Mouse (Mus musculus) G1E (cell line): ENCODE measurements around the gene Myh3. TPM values are rescaled to one million over a fixed set of nuclear protein-coding genes. Genes with fewer than 3 reads are reported as not detected.

Experiments used
- ATAC-seq: 2 replicates; pipeline ENCODE4 v1.8.0; 2016; ENCODE audit warnings: mild to moderate bottlenecking; ENCODE audit not compliant: insufficient number of reproducible peaks, poor library complexity, low FRiP score, severe bottlenecking; ENCODE audit errors: extremely low read depth
- DNase-seq: peaks from one replicate; pipeline ENCODE4 v3.0.0; 2012; ENCODE audit warnings: low spot score
- H3K27me3 ChIP-seq: 2 replicates; pipeline ENCODE4 v1.6.1; 2012; ENCODE audit warnings: mild to moderate bottlenecking, low read length, inconsistent platforms; ENCODE audit not compliant: insufficient read depth
- H3K36me3 ChIP-seq: replicated peaks from 2 replicates; pipeline ENCODE3; 2012; ENCODE audit warnings: mild to moderate bottlenecking, inconsistent platforms
- H3K4me1 ChIP-seq: 2 replicates; pipeline ENCODE4 v1.6.1; 2012; ENCODE audit warnings: low read depth, low read length, inconsistent platforms, mixed read lengths; ENCODE audit not compliant: insufficient read depth
- H3K4me3 ChIP-seq: 2 replicates; pipeline ENCODE4 v1.5.1; 2012; ENCODE audit warnings: low read depth, mild to moderate bottlenecking, inconsistent platforms, low read length, moderate library complexity, mixed read lengths
- H3K9me3 ChIP-seq: replicated peaks from 2 replicates; pipeline ENCODE4 v1.6.1; 2012; ENCODE audit warnings: inconsistent platforms
- CTCF ChIP-seq: IDR thresholded peaks from 2 replicates; pipeline ENCODE4 v1.5.1; 2012; ENCODE audit warnings: low read depth, low read length, inconsistent platforms, mixed read lengths
- GATA1 ChIP-seq: IDR thresholded peaks from 2 replicates; pipeline ENCODE4 v1.6.1; 2012; ENCODE audit warnings: borderline replicate concordance, low read length, inconsistent platforms, mixed read lengths
- GATA2 ChIP-seq: IDR thresholded peaks from 2 replicates; pipeline ENCODE4 v1.6.1; 2012; ENCODE audit warnings: low read depth, low read length, inconsistent platforms, borderline replicate concordance
- POLR2AphosphoS5 ChIP-seq: IDR thresholded peaks from 2 replicates; pipeline ENCODE4 v1.6.1; 2012; ENCODE audit warnings: low read depth, low read length, inconsistent platforms; ENCODE audit not compliant: insufficient replicate concordance
- TAL1 ChIP-seq: conservative IDR thresholded peaks from 2 replicates; pipeline ENCODE4 v1.6.1; 2012; ENCODE audit warnings: low read depth, low read length, inconsistent platforms, mixed read lengths
- polyA plus RNA-seq: library from polyadenylated mRNA; stranded (reverse); fragments of >175 nt; gene quantifications from 2 replicates; pipeline ENCODE4 v1.2.3, GENCODE M21; 2012
- total RNA-seq, 2 experiments: library from RNA; stranded (forward) in 1 of 2; stranded (reverse) in 1 of 2; fragments of 200-1000 nt in 1 of 2; fragments of >200 nt in 1 of 2; fragmentation: Nextera tagmentation in 1 of 2; gene quantifications; 2 replicates each; pipeline ENCODE4 v1.2.3; 2014 to 2017

Myh3 gene
- total and polyA plus RNA-seq, 3 experiments, result not detected

GRCm38 (mm10) chr11:67081125-67081649, 3.1 kb downstream of the Myh3 start:
- no peak for DNase-seq
- no peaks in the 10 kb centered on the region for H3K36me3 ChIP-seq
- H3K4me3 ChIP-seq, result no peak overlapping the region
- no peak for ATAC-seq
- peaks cover 6% of the 10 kb centered on the region; the same call in 1 of the 2 replicates for H3K4me1 ChIP-seq
- TF ChIP-seq POLR2AphosphoS5 (no peak), GATA1 (no peak), GATA2 (no peak), TAL1 (no peak), CTCF (no peak)
- no peaks in the 10 kb centered on the region for H3K9me3 ChIP-seq
- H3K27me3 ChIP-seq, result peaks cover 9% of the 10 kb centered on the region

- H3K27me3 ChIP-seq, result peaks cover 3% of the 10 kb centered on the region; the same call in 1 of the 2 replicates
- TF ChIP-seq CTCF (no peak), TAL1 (no peak), GATA1 (no peak), GATA2 (no peak), POLR2AphosphoS5 (no peak)
- ATAC-seq (no peak), DNase-seq (no peak)
- H3K36me3 ChIP-seq, result no peaks in the 10 kb centered on the region
- no peaks in the 10 kb centered on the region for H3K9me3 ChIP-seq
- no peak overlapping the region for H3K4me3 ChIP-seq
- H3K4me1 ChIP-seq, result peaks cover 6% of the 10 kb centered on the region; the same call in 1 of the 2 replicates
These were observed 4.1 kb downstream of the Myh3 start for GRCm38 (mm10) chr11:67082188-67082587.

GRCm38 (mm10) chr11:67082793-67083192, 4.7 kb downstream of the Myh3 start:
- Histone ChIP-seq H3K4me1 (peaks cover 6% of the 10 kb centered on the region; the same call in 1 of the 2 replicates), H3K27me3 (peaks cover 3% of the 10 kb centered on the region; the same call in 1 of the 2 replicates), H3K9me3 (no peaks in the 10 kb centered on the region), H3K4me3 (no peak overlapping the region), H3K36me3 (no peaks in the 10 kb centered on the region)
- ATAC-seq, result no peak
- TF ChIP-seq GATA2, result no peak
- DNase-seq, result no peak

- no peaks in the 10 kb centered on the region for H3K36me3 ChIP-seq
- no peak for DNase-seq
- peaks cover 6% of the 10 kb centered on the region; the same call in 1 of the 2 replicates for H3K4me1 ChIP-seq
- no peaks in the 10 kb centered on the region for H3K9me3 ChIP-seq
- TF ChIP-seq GATA1, result no peak
- TF ChIP-seq CTCF, result no peak
- no peak for TF ChIP-seq POLR2AphosphoS5
- TF ChIP-seq TAL1, result no peak
- no peak for TF ChIP-seq GATA2
- H3K27me3 ChIP-seq, result peaks cover 3% of the 10 kb centered on the region; the same call in 1 of the 2 replicates
- no peak overlapping the region for H3K4me3 ChIP-seq
- no peak for ATAC-seq
These were observed 5.1 kb downstream of the Myh3 start for GRCm38 (mm10) chr11:67083239-67083638.

GRCm38 (mm10) chr11:67083712-67084340, 5.7 kb downstream of the Myh3 start:
- Histone ChIP-seq H3K9me3 (no peaks in the 10 kb centered on the region), H3K36me3 (no peaks in the 10 kb centered on the region), H3K4me3 (no peak overlapping the region), H3K27me3 (peaks cover 3% of the 10 kb centered on the region; the same call in 1 of the 2 replicates), H3K4me1 (peaks cover 6% of the 10 kb centered on the region; the same call in 1 of the 2 replicates)
- ATAC-seq (no peak), DNase-seq (no peak)
- TF ChIP-seq CTCF, result no peak
- no peak for TF ChIP-seq GATA2
- no peak for TF ChIP-seq TAL1
- no peak for TF ChIP-seq POLR2AphosphoS5
- TF ChIP-seq GATA1, result no peak

- Histone ChIP-seq H3K4me3 (no peak overlapping the region), H3K27me3 (no peaks in the 10 kb centered on the region; the same call in 1 of the 2 replicates), H3K4me1 (peaks cover 6% of the 10 kb centered on the region; the same call in 1 of the 2 replicates), H3K9me3 (no peaks in the 10 kb centered on the region), H3K36me3 (no peaks in the 10 kb centered on the region)
- DNase-seq (peak; percentile 62), ATAC-seq (peak; percentile 72; the same call in 1 of the 2 replicates)
- TF ChIP-seq POLR2AphosphoS5, result no peak
- TF ChIP-seq TAL1, result no peak
- no peak for TF ChIP-seq GATA2
- 0 out of 2 replicates have a peak, but pooled peaks have one; percentile 24 for TF ChIP-seq CTCF
- no peak for TF ChIP-seq GATA1
These were observed 7.4 kb downstream of the Myh3 start for GRCm38 (mm10) chr11:67085489-67085888.
